Mouse (Mus musculus): ENCODE data around the gene 5830411N06Rik. TPM values are rescaled to one million over a fixed set of nuclear protein-coding genes. Genes with fewer than 3 reads are reported as not detected.

5830411N06Rik gene
- polyA plus RNA-seq (2015; fragmentation: Nextera tagmentation; extraction: Ambion mirVana) = not detected in 2 replicates

GRCm38 (mm10) chr7:140247216-140247615, at the start of gene 5830411N06Rik:
Gene 5830411N06Rik (plus strand): TSS chr7:140247284.

GRCm38 (mm10) chr7:140205864-140206263, 41.2 kb upstream of the 5830411N06Rik start, which contains the start of gene Olfr524:
Gene Olfr524 (minus strand): TSS chr7:140205964.

GRCm38 (mm10) chr7:140217967-140218366, 29.1 kb upstream of the 5830411N06Rik start, which contains the start of gene Cd163l1:
Gene Cd163l1 (plus strand): TSS chr7:140218267.

GRCm38 (mm10) chr7:140320558-140320957, 73.5 kb downstream of the 5830411N06Rik start, which contains the start of gene Olfr525:
Gene Olfr525 (plus strand): TSS chr7:140320858.

GRCm38 (mm10) chr7:140333717-140334116, 86.6 kb downstream of the 5830411N06Rik start, which contains the start of gene Olfr527:
Gene Olfr527 (plus strand): TSS chr7:140334017.

Other genes with a start within 250 kb of the 5830411N06Rik start
- 32.4 and 34.1 TPM in 2 replicates for gene Zfp511, start 210.9 kb upstream of the 5830411N06Rik start, polyA plus RNA-seq (2015; fragmentation: Nextera tagmentation; extraction: Ambion mirVana)
- gene Tubgcp2, start 210.6 kb upstream of the 5830411N06Rik start, polyA plus RNA-seq (2015; fragmentation: Nextera tagmentation; extraction: Ambion mirVana) = 26.8 and 34.5 TPM in 2 replicates
- not detected in 2 replicates for gene Msx3, start 198.2 kb upstream of the 5830411N06Rik start, polyA plus RNA-seq (2015; fragmentation: Nextera tagmentation; extraction: Ambion mirVana)
- gene Caly, start 164.7 kb upstream of the 5830411N06Rik start, polyA plus RNA-seq (2015; fragmentation: Nextera tagmentation; extraction: Ambion mirVana) = 21.4 and 28.3 TPM in 2 replicates
- 0.77 and 13.5 TPM in 2 replicates for gene Prap1, start 153.9 kb upstream of the 5830411N06Rik start, polyA plus RNA-seq (2015; fragmentation: Nextera tagmentation; extraction: Ambion mirVana)
- gene Fuom, start 144.8 kb upstream of the 5830411N06Rik start, polyA plus RNA-seq (2015; fragmentation: Nextera tagmentation; extraction: Ambion mirVana) = 128 and 178 TPM in 2 replicates
- gene Paox, start 131.5 kb upstream of the 5830411N06Rik start, polyA plus RNA-seq (2015; fragmentation: Nextera tagmentation; extraction: Ambion mirVana) = 16.9 and 26.2 TPM in 2 replicates
- gene Echs1, start 130.8 kb upstream of the 5830411N06Rik start, polyA plus RNA-seq (2015; fragmentation: Nextera tagmentation; extraction: Ambion mirVana) = 290 and 453 TPM in 2 replicates
- 32.9 and 51.0 TPM in 2 replicates for gene Mtg1, start 109.7 kb upstream of the 5830411N06Rik start, polyA plus RNA-seq (2015; fragmentation: Nextera tagmentation; extraction: Ambion mirVana)
- 1.9 and 4.3 TPM in 2 replicates for gene Sprn, start 92.4 kb upstream of the 5830411N06Rik start, polyA plus RNA-seq (2015; fragmentation: Nextera tagmentation; extraction: Ambion mirVana)
- not detected in 2 replicates for gene Olfr522, start 82.5 kb upstream of the 5830411N06Rik start, polyA plus RNA-seq (2015; fragmentation: Nextera tagmentation; extraction: Ambion mirVana)
- gene Olfr523, start 74.1 kb upstream of the 5830411N06Rik start, polyA plus RNA-seq (2015; fragmentation: Nextera tagmentation; extraction: Ambion mirVana) = not detected in 2 replicates
- not detected in 2 replicates for gene Olfr524, start 41.3 kb upstream of the 5830411N06Rik start, polyA plus RNA-seq (2015; fragmentation: Nextera tagmentation; extraction: Ambion mirVana)
- gene Cd163l1, start 29.0 kb upstream of the 5830411N06Rik start, polyA plus RNA-seq (2015; fragmentation: Nextera tagmentation; extraction: Ambion mirVana) = 0.07 TPM in 1 of 2 replicates, not detected in the other
- not detected in 2 replicates for gene Olfr525, start 73.6 kb downstream of the 5830411N06Rik start, polyA plus RNA-seq (2015; fragmentation: Nextera tagmentation; extraction: Ambion mirVana)
- gene Olfr527, start 86.7 kb downstream of the 5830411N06Rik start, polyA plus RNA-seq (2015; fragmentation: Nextera tagmentation; extraction: Ambion mirVana) = not detected in 2 replicates
- gene Olfr60, start 114.4 kb downstream of the 5830411N06Rik start, polyA plus RNA-seq (2015; fragmentation: Nextera tagmentation; extraction: Ambion mirVana) = not detected in 2 replicates
- not detected in 2 replicates for gene Olfr530, start 129.0 kb downstream of the 5830411N06Rik start, polyA plus RNA-seq (2015; fragmentation: Nextera tagmentation; extraction: Ambion mirVana)
- gene Olfr531, start 155.6 kb downstream of the 5830411N06Rik start, polyA plus RNA-seq (2015; fragmentation: Nextera tagmentation; extraction: Ambion mirVana) = not detected in 2 replicates
- not detected in 2 replicates for gene Olfr532, start 174.4 kb downstream of the 5830411N06Rik start, polyA plus RNA-seq (2015; fragmentation: Nextera tagmentation; extraction: Ambion mirVana)
- not detected in 2 replicates for gene Olfr533, start 216.1 kb downstream of the 5830411N06Rik start, polyA plus RNA-seq (2015; fragmentation: Nextera tagmentation; extraction: Ambion mirVana)
- gene Olfr535, start 236.9 kb downstream of the 5830411N06Rik start, polyA plus RNA-seq (2015; fragmentation: Nextera tagmentation; extraction: Ambion mirVana) = not detected in 2 replicates